Comparison of ENCODE assay signal across 9 mouse cellular contexts in genomic region chr5:143405200-143405599, GRCm38 (mm10). TPM values are rescaled to one million over a fixed set of nuclear protein-coding genes. Genes with fewer than 3 reads are reported as not detected.
A peak's percentile ranks its signal among the peaks of the same experiment; 100 is the strongest.
DNase-seq lines count a peak whose midpoint lies in the region; ATAC-seq lines count a peak whose summit lies in the region.
"Had no signal": no experiment of that assay in that cellular context is flagged by ENCODE, and none has a peak within 500 bp of the region (broad histone marks: within the 10 kb centered on the region; RNA-seq: fewer than 3 reads in every experiment).

No protein-coding gene starts in this region.

- H3K9ac ChIP-seq in hindbrain, embryonic 14.5 days, result no peak overlapping the region
- H3K9ac ChIP-seq in hindbrain, embryonic 12.5 days, result no peak overlapping the region
- no peak overlapping the region for H3K9ac ChIP-seq in forebrain, embryonic 15.5 days (replicated peaks)
- H3K9ac ChIP-seq in midbrain, embryonic 14.5 days (replicated peaks; ENCODE audit: low read length), result 0 out of 2 replicates have a peak overlapping the region, but pooled peaks have one; percentile 12

- no peak for ATAC-seq in hindbrain, embryonic 14.5 days (ENCODE audit: low FRiP score)
- no peak for ATAC-seq in hindbrain, embryonic 12.5 days (ENCODE audit: low FRiP score)
- no peak for ATAC-seq in forebrain, embryonic 15.5 days (replicated peaks)
- ATAC-seq in midbrain, embryonic 14.5 days (ENCODE audit: low FRiP score, low TSS enrichment), result no peak
- ATAC-seq in monocyte, adult 5-6 weeks (replicated peaks; ENCODE audit: insufficient number of reproducible peaks, low FRiP score, low TSS enrichment, poor library complexity, severe bottlenecking), result no peak
- no peak for ATAC-seq in frontal cortex, adult (ENCODE audit: low TSS enrichment)

- peaks cover 24% of the 10 kb centered on the region for H3K36me3 ChIP-seq in hindbrain, embryonic 14.5 days (replicated peaks; ENCODE audit: control insufficient read depth, insufficient read depth)
- H3K36me3 ChIP-seq in hindbrain, embryonic 12.5 days, result peaks cover 10% of the 10 kb centered on the region
- 0 out of 2 replicates have a peak, but pooled peaks cover 6% of the 10 kb centered on the region for H3K36me3 ChIP-seq in forebrain, embryonic 15.5 days
- peaks cover 24% of the 10 kb centered on the region for H3K36me3 ChIP-seq in midbrain, embryonic 14.5 days (ENCODE audit: control insufficient read depth, insufficient read depth, low read length)

- 85% methylated on average over 9 of the region's 9 CpGs for WGBS in hindbrain, embryonic 14.5 days
- WGBS in hindbrain, embryonic 12.5 days, result 92% methylated on average over 9 of the region's 9 CpGs
- WGBS in forebrain, embryonic 15.5 days, result 86% methylated on average over 9 of the region's 9 CpGs
- WGBS in midbrain, embryonic 14.5 days, result 91% methylated on average over 9 of the region's 9 CpGs

- H3K4me1 ChIP-seq in hindbrain, embryonic 14.5 days (replicated peaks; ENCODE audit: control insufficient read depth, insufficient read depth, low read length), result peaks cover 17% of the 10 kb centered on the region
- H3K4me1 ChIP-seq in hindbrain, embryonic 12.5 days, result peaks cover 27% of the 10 kb centered on the region
- H3K4me1 ChIP-seq in forebrain, embryonic 15.5 days, result peaks cover 29% of the 10 kb centered on the region
- peaks cover 9% of the 10 kb centered on the region for H3K4me1 ChIP-seq in midbrain, embryonic 14.5 days (ENCODE audit: control insufficient read depth, insufficient read depth, low read length)

- DNase-seq in hindbrain, embryonic 14.5 days (ENCODE audit: low spot score), result no peak
- peak; percentile 27 for DNase-seq in kidney, postnatal 10 days
- DNase-seq in midbrain, embryonic 14.5 days, result no peak
- DNase-seq in cerebellum, postnatal 25 days, result no peak

- H3K27ac ChIP-seq in hindbrain, embryonic 14.5 days, result no peak overlapping the region
- H3K27ac ChIP-seq in hindbrain, embryonic 12.5 days, result no peak overlapping the region
- no peak overlapping the region for H3K27ac ChIP-seq in forebrain, embryonic 15.5 days (replicated peaks)
- no peak overlapping the region for H3K27ac ChIP-seq in midbrain, embryonic 14.5 days (replicated peaks; ENCODE audit: low read depth, low read length)

- no peaks in the 10 kb centered on the region for H3K9me3 ChIP-seq in hindbrain, embryonic 14.5 days (ENCODE audit: control insufficient read depth, low read length)
- no peaks in the 10 kb centered on the region for H3K9me3 ChIP-seq in hindbrain, embryonic 12.5 days (replicated peaks)
- H3K9me3 ChIP-seq in forebrain, embryonic 15.5 days, result no peaks in the 10 kb centered on the region
- no peaks in the 10 kb centered on the region for H3K9me3 ChIP-seq in midbrain, embryonic 14.5 days (ENCODE audit: control insufficient read depth, low read length)

- no peaks in the 10 kb centered on the region for H3K27me3 ChIP-seq in hindbrain, embryonic 14.5 days (ENCODE audit: control insufficient read depth, insufficient read depth, low read length)
- H3K27me3 ChIP-seq in hindbrain, embryonic 12.5 days, result no peaks in the 10 kb centered on the region
- H3K27me3 ChIP-seq in forebrain, embryonic 15.5 days, result no peaks in the 10 kb centered on the region
- no peaks in the 10 kb centered on the region for H3K27me3 ChIP-seq in midbrain, embryonic 14.5 days (ENCODE audit: control insufficient read depth, insufficient read depth, low read length)

- no peak overlapping the region for H3K4me3 ChIP-seq in hindbrain, embryonic 14.5 days (replicated peaks; ENCODE audit: low read length)
- no peak overlapping the region for H3K4me3 ChIP-seq in hindbrain, embryonic 12.5 days
- H3K4me3 ChIP-seq in forebrain, embryonic 15.5 days, result 0 out of 2 replicates have a peak overlapping the region, but pooled peaks have one; percentile 87
- peak overlapping the region; percentile 2; the same call in 1 of the 2 replicates for H3K4me3 ChIP-seq in midbrain, embryonic 14.5 days (replicated peaks; ENCODE audit: low read depth, low read length)

- H3K4me2 ChIP-seq in hindbrain, embryonic 14.5 days (replicated peaks), result peak overlapping the region; percentile 83
- H3K4me2 ChIP-seq in hindbrain, embryonic 12.5 days (replicated peaks), result no peak overlapping the region; the same call in 1 of the 2 replicates
- H3K4me2 ChIP-seq in forebrain, embryonic 15.5 days (replicated peaks), result no peak overlapping the region
- H3K4me2 ChIP-seq in midbrain, embryonic 14.5 days (ENCODE audit: low read length), result peak overlapping the region; percentile 59

RNA-seq across cellular contexts. Expression of gene Kdelr2, which starts 1.6 kb away (rescaled TPM):
- polyA plus RNA-seq in hindbrain, embryonic 14.5 days (2014; fragmentation: Nextera tagmentation; extraction: Ambion mirVana), result 146 and 147 TPM in 2 replicates
- polyA plus RNA-seq in hindbrain, embryonic 12.5 days (2016; fragmentation: Nextera tagmentation; extraction: Ambion mirVana), result 210 and 236 TPM in 2 replicates
- 117 and 128 TPM in 2 replicates for polyA plus RNA-seq in forebrain, embryonic 15.5 days (2015; fragmentation: Nextera tagmentation; extraction: Ambion mirVana)
- 134 and 139 TPM in 2 replicates for polyA plus RNA-seq in midbrain, embryonic 14.5 days (2014; fragmentation: Nextera tagmentation; extraction: Ambion mirVana)
- 47.3 to 66.2 TPM (median 47.5 TPM) in 3 replicates for total RNA-seq in monocyte, adult 5-6 weeks (2017)

RNA-seq across cellular contexts. Expression of gene Grid2ip, which starts 48.1 kb away (rescaled TPM):
- 0.25 and 0.60 TPM in 2 replicates for polyA plus RNA-seq in hindbrain, embryonic 14.5 days (2014; fragmentation: Nextera tagmentation; extraction: Ambion mirVana)
- 0.08 and 0.95 TPM in 2 replicates for polyA plus RNA-seq in hindbrain, embryonic 12.5 days (2016; fragmentation: Nextera tagmentation; extraction: Ambion mirVana)
- polyA plus RNA-seq in forebrain, embryonic 15.5 days (2015; fragmentation: Nextera tagmentation; extraction: Ambion mirVana), result 0.42 and 0.88 TPM in 2 replicates
- 0.29 and 0.31 TPM in 2 replicates for polyA plus RNA-seq in midbrain, embryonic 14.5 days (2014; fragmentation: Nextera tagmentation; extraction: Ambion mirVana)
- not detected in 3 replicates for total RNA-seq in monocyte, adult 5-6 weeks (2017)
- total RNA-seq: MEL had no signal

RNA-seq across cellular contexts. Expression of gene Daglb, which starts 59.2 kb away (rescaled TPM):
- 17.1 and 17.5 TPM in 2 replicates for polyA plus RNA-seq in hindbrain, embryonic 14.5 days (2014; fragmentation: Nextera tagmentation; extraction: Ambion mirVana)
- polyA plus RNA-seq in hindbrain, embryonic 12.5 days (2016; fragmentation: Nextera tagmentation; extraction: Ambion mirVana), result 13.4 and 14.6 TPM in 2 replicates
- polyA plus RNA-seq in forebrain, embryonic 15.5 days (2015; fragmentation: Nextera tagmentation; extraction: Ambion mirVana), result 16.2 and 16.5 TPM in 2 replicates
- 17.6 and 17.8 TPM in 2 replicates for polyA plus RNA-seq in midbrain, embryonic 14.5 days (2014; fragmentation: Nextera tagmentation; extraction: Ambion mirVana)
- 25.0 to 39.5 TPM (median 28.8 TPM) in 3 replicates for total RNA-seq in monocyte, adult 5-6 weeks (2017)

Comparison
In these comparisons a context has a peak if more than half of its experiments do, and no peak if none do; other contexts are left out.
1. H3K4me2 ChIP-seq: peak in hindbrain, embryonic 14.5 days (single experiment) and midbrain, embryonic 14.5 days (single experiment); none in hindbrain, embryonic 12.5 days (single experiment) and forebrain, embryonic 15.5 days (single experiment).
2. H3K4me3 ChIP-seq: peak in forebrain, embryonic 15.5 days (single experiment) and midbrain, embryonic 14.5 days (single experiment); none in hindbrain, embryonic 14.5 days (single experiment) and hindbrain, embryonic 12.5 days (single experiment).